Mouse (Mus musculus): ENCODE results near the gene Lrrk1.

GRCm38 (mm10) chr7:66385826-66386225, 2.3 kb downstream of the Lrrk1 start:
- TF ChIP-seq CTCF (IDR thresholded peaks at IDR 0.05; ENCODE audit: extremely low read depth, insufficient read length, insufficient replicate concordance, low read depth, low read length): no peak
- TF ChIP-seq POLR2A (IDR thresholded peaks at IDR 0.05; ENCODE audit: low read depth, low read length): no peak

Data from small intestine, adult 2 months (tissue).